Mouse (Mus musculus): ENCODE data around the gene Ciita.

DNA sequence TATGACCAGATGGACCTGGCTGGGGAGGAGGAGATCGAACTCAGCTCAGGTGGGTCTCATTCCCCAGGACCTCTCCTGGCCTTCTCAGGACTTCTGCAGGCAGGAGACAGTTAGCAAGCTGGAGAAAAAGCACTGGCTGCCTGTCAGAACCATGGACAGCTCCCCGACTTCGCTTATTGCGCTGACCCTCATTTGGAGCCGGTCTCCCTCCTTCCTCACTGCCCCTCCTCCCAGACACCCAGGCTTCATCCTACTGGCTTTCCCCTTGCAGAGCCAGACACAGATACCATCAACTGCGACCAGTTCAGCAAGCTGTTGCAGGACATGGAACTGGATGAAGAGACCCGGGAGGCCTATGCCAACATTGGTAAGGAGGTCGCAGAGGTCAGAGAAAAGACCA is 22.0 kb downstream of the Ciita start:
- TF ChIP-seq GATA1 (IDR thresholded peaks at IDR 0.05; ENCODE audit: borderline replicate concordance, low read length): no peak
- TF ChIP-seq FLI1 (IDR thresholded peaks at IDR 0.05; ENCODE audit: low read length): no peak
